Mouse (Mus musculus): ENCODE results near the gene Gm7978. TPM values are rescaled to one million over a fixed set of nuclear protein-coding genes. Genes with fewer than 3 reads are reported as not detected.
"Not testable (repeated sequence)": the region's sequence is repeated elsewhere in the genome, so short reads cannot be mapped to it uniquely, and the experiment has no call there.

The Gm7978 gene
- total RNA-seq (2021) (not detected), polyA plus RNA-seq (2012; rRNA removed) (not detected in 2 replicates)
- long read RNA-seq: 0 reads

GRCm38 (mm10) chr5:95736073-95736472, at the start of gene Gm7978:
Gene Gm7978, minus strand, starts transcription at chr5:95736173.
- DNase-seq: not testable (repeated sequence)

GRCm38 (mm10) chr5:95775690-95776089, 39.7 kb upstream of the Gm7978 start, which contains the start of gene E330014E10Rik:
Gene E330014E10Rik, plus strand, starts transcription at chr5:95775990.
- not testable (repeated sequence) for DNase-seq

GRCm38 (mm10) chr5:95741714-95742113, 5.7 kb upstream of the Gm7978 start, which contains the start of gene Gm7982:
Gene Gm7982, plus strand, starts transcription at chr5:95742014.
- DNase-seq: not testable (repeated sequence)

Other genes starting within 250 kb of the Gm7978 start
- not detected for gene Gm3286, start 225.4 kb downstream of the Gm7978 start, total RNA-seq (2021)
- not detected in 2 replicates for gene Gm3286, start 225.4 kb downstream of the Gm7978 start, polyA plus RNA-seq (2012; rRNA removed)
- gene Gm7971, start 141.3 kb downstream of the Gm7978 start, total RNA-seq (2021): not detected
- not detected in 2 replicates for gene Gm7971, start 141.3 kb downstream of the Gm7978 start, polyA plus RNA-seq (2012; rRNA removed)
- gene Gm7982, start 5.8 kb upstream of the Gm7978 start, total RNA-seq (2021): not detected
- gene Gm7982, start 5.8 kb upstream of the Gm7978 start, polyA plus RNA-seq (2012; rRNA removed): not detected in 2 replicates
- not detected for gene E330014E10Rik, start 39.8 kb upstream of the Gm7978 start, total RNA-seq (2021)
- gene E330014E10Rik, start 39.8 kb upstream of the Gm7978 start, polyA plus RNA-seq (2012; rRNA removed): not detected in 2 replicates
- gene Cxcl13, start 220.8 kb upstream of the Gm7978 start, total RNA-seq (2021): 1 to 10 TPM; 3.6 to 4.5 TPM
- gene Cxcl13, start 220.8 kb upstream of the Gm7978 start, polyA plus RNA-seq (2012; rRNA removed): not detected in 2 replicates